Mouse (Mus musculus) small intestine, adult 2 months (tissue): ENCODE results near the gene Them7. TPM values are rescaled to one million over a fixed set of nuclear protein-coding genes. Genes with fewer than 3 reads are reported as not detected.

Experiments used
- H3K27ac ChIP-seq: fragments of 200-500 bp; 2 replicates; pipeline ENCODE4 v1.5.1; 2012; ENCODE audit warnings: low read depth, low read length, control low read depth, inconsistent platforms; ENCODE audit not compliant: insufficient read depth
- H3K27me3 ChIP-seq: fragments of 200-500 bp; 2 replicates; pipeline ENCODE4 v1.6.1; 2012; ENCODE audit warnings: mild to moderate bottlenecking, moderate library complexity, low read length, inconsistent platforms; ENCODE audit not compliant: control insufficient read depth, insufficient read depth
- H3K36me3 ChIP-seq: fragments of 200-500 bp; 2 replicates; pipeline ENCODE4 v1.6.1; 2012; ENCODE audit warnings: mild to moderate bottlenecking, low read length, control low read depth, inconsistent platforms; ENCODE audit not compliant: control insufficient read depth, insufficient read depth
- H3K4me1 ChIP-seq: fragments of 200-500 bp; 2 replicates; pipeline ENCODE4 v1.6.1; 2012; ENCODE audit warnings: low read length, inconsistent platforms, mixed read lengths; ENCODE audit not compliant: control insufficient read depth, insufficient read depth, insufficient read length
- H3K4me3 ChIP-seq: fragments of 200-500 bp; 2 replicates; pipeline ENCODE4 v1.5.1; 2012; ENCODE audit warnings: low read depth, mild to moderate bottlenecking, control low read depth, inconsistent platforms, low read length, moderate library complexity
- CTCF ChIP-seq: fragments of 200-500 bp; IDR thresholded peaks from 2 replicates; pipeline ENCODE4 v1.5.1; 2012; ENCODE audit warnings: low read depth, mild to moderate bottlenecking, control low read depth, inconsistent platforms, low read length, moderate library complexity, mixed read lengths; ENCODE audit not compliant: insufficient replicate concordance, insufficient read length; ENCODE audit errors: extremely low read depth
- POLR2A ChIP-seq: fragments of 200-500 bp; IDR thresholded peaks from 2 replicates; pipeline ENCODE4 v1.6.1; 2012; ENCODE audit warnings: low read depth, mild to moderate bottlenecking, control low read depth, inconsistent platforms, low read length, moderate library complexity
- WGBS: fragments of 180-500 bp; shearing (Covaris S2); methylation state at CpG from one replicate; pipeline ENCODE4 v1.1.7; 2018; 5-methylcytosine and 5-hydroxymethylcytosine counted together
- polyA plus RNA-seq: library from polyadenylated mRNA; depleted of rRNA; stranded (reverse); fragments of >200 nt; gene quantifications from 2 replicates; pipeline ENCODE4 v1.2.3, GENCODE M21; 2012

The Them7 gene
- polyA plus RNA-seq, 1 experiment: not detected

- H3K4me3 ChIP-seq: no peak overlapping the region
- no peak overlapping the region for H3K27ac ChIP-seq
- WGBS: 48% methylated on average over 10 of the region's 10 CpGs
- TF ChIP-seq POLR2A (no peak), CTCF (no peak)
- H3K36me3 ChIP-seq: no peaks in the 10 kb centered on the region
- no peaks in the 10 kb centered on the region for H3K27me3 ChIP-seq
- H3K4me1 ChIP-seq: no peaks in the 10 kb centered on the region
Measured at GRCm38 (mm10) chr2:105301531-105301930, 77.4 kb downstream of the Them7 start.

- no peak overlapping the region for H3K27ac ChIP-seq
- WGBS: 59% methylated on average over 6 of the region's 6 CpGs
- no peaks in the 10 kb centered on the region for H3K4me1 ChIP-seq
- TF ChIP-seq POLR2A (no peak), CTCF (no peak)
- no peak overlapping the region for H3K4me3 ChIP-seq
- H3K27me3 ChIP-seq: no peaks in the 10 kb centered on the region
- no peaks in the 10 kb centered on the region for H3K36me3 ChIP-seq
Measured at GRCm38 (mm10) chr2:105303962-105304514, 79.9 kb downstream of the Them7 start.

- Histone ChIP-seq H3K27me3 (no peaks in the 10 kb centered on the region), H3K4me3 (no peak overlapping the region), H3K36me3 (no peaks in the 10 kb centered on the region), H3K4me1 (no peaks in the 10 kb centered on the region), H3K27ac (no peak overlapping the region)
- WGBS: 78% methylated on average over 6 of the region's 6 CpGs
- TF ChIP-seq POLR2A (no peak), CTCF (no peak)
Measured at GRCm38 (mm10) chr2:105305876-105306275, 81.8 kb downstream of the Them7 start.

- H3K4me1 ChIP-seq: no peaks in the 10 kb centered on the region
- no peak overlapping the region for H3K4me3 ChIP-seq
- 47% methylated on average over 13 of the region's 13 CpGs for WGBS
- no peaks in the 10 kb centered on the region for H3K27me3 ChIP-seq
- TF ChIP-seq POLR2A: no peak
- peak; percentile 42; the same call in 1 of the 2 replicates for TF ChIP-seq CTCF
- H3K36me3 ChIP-seq: no peaks in the 10 kb centered on the region
- no peak overlapping the region for H3K27ac ChIP-seq
Measured at GRCm38 (mm10) chr2:105311414-105311813, 87.3 kb downstream of the Them7 start.

- Histone ChIP-seq H3K4me3 (no peak overlapping the region), H3K4me1 (no peaks in the 10 kb centered on the region), H3K36me3 (no peaks in the 10 kb centered on the region), H3K27me3 (no peaks in the 10 kb centered on the region), H3K27ac (no peak overlapping the region)
- no peak for TF ChIP-seq POLR2A
- no peak for TF ChIP-seq CTCF
- 27% methylated on average over 7 of the region's 7 CpGs for WGBS
Measured at GRCm38 (mm10) chr2:105311991-105312390, 87.9 kb downstream of the Them7 start.

- no peak overlapping the region for H3K27ac ChIP-seq
- no peaks in the 10 kb centered on the region for H3K36me3 ChIP-seq
- no peaks in the 10 kb centered on the region for H3K27me3 ChIP-seq
- WGBS: 21% methylated on average over 3 of the region's 3 CpGs
- H3K4me1 ChIP-seq: no peaks in the 10 kb centered on the region
- TF ChIP-seq POLR2A: no peak
- TF ChIP-seq CTCF: no peak
- no peak overlapping the region for H3K4me3 ChIP-seq
Measured at GRCm38 (mm10) chr2:105313077-105313476, 89.0 kb downstream of the Them7 start.

- WGBS: 72% methylated on average over 13 of the region's 13 CpGs
- H3K4me1 ChIP-seq: no peaks in the 10 kb centered on the region
Measured at GRCm38 (mm10) chr2:105317556-105318184, 93.5 kb downstream of the Them7 start.

More at GRCm38 (mm10) chr2:105317556-105318184, 93.5 kb downstream of the Them7 start:
- H3K27me3 ChIP-seq: no peaks in the 10 kb centered on the region
- H3K36me3 ChIP-seq: no peaks in the 10 kb centered on the region
- TF ChIP-seq POLR2A (no peak), CTCF (no peak)
- H3K27ac ChIP-seq: no peak overlapping the region
- no peak overlapping the region for H3K4me3 ChIP-seq
